Mouse (Mus musculus): ENCODE data around the gene Hydin. TPM values are rescaled to one million over a fixed set of nuclear protein-coding genes. Genes with fewer than 3 reads are reported as not detected.

Gene Hydin
- polyA plus RNA-seq, 1 experiment from 2014 or later = 0.32 TPM

GRCm38 (mm10) chr8:110604556-110604955 lies 337.8 kb downstream of the Hydin start:
- ATAC-seq (ENCODE audit: low read depth) = no peak
- Histone ChIP-seq H3K9me3 (ENCODE audit: control insufficient read depth, low read length) (no peaks in the 10 kb centered on the region), H3K4me1 (ENCODE audit: control insufficient read depth, insufficient read depth, low read length) (no peaks in the 10 kb centered on the region), H3K27me3 (replicated peaks; ENCODE audit: control insufficient read depth, insufficient read depth, low read length) (no peaks in the 10 kb centered on the region), H3K27ac (replicated peaks; ENCODE audit: low read depth, low read length) (no peak overlapping the region), H3K36me3 (ENCODE audit: control insufficient read depth, insufficient read depth, low read length) (no peaks in the 10 kb centered on the region), H3K4me2 (ENCODE audit: low read depth, low read length) (no peak overlapping the region), H3K9ac (ENCODE audit: low read depth, low read length) (no peak overlapping the region), H3K4me3 (ENCODE audit: low read depth, low read length) (no peak overlapping the region)
- DNase-seq (ENCODE audit: low spot score) = peak; percentile 30
- WGBS = 4% methylated on average over 1 of the region's 1 CpGs

GRCm38 (mm10) chr8:110605401-110606015 lies 338.7 kb downstream of the Hydin start:
- H3K4me1 ChIP-seq (ENCODE audit: control insufficient read depth, insufficient read depth, low read length) = no peaks in the 10 kb centered on the region
- 56% methylated on average over 6 of the region's 6 CpGs for WGBS
- H3K4me3 ChIP-seq (ENCODE audit: low read depth, low read length) = no peak overlapping the region
- no peaks in the 10 kb centered on the region for H3K9me3 ChIP-seq (ENCODE audit: control insufficient read depth, low read length)
- H3K4me2 ChIP-seq (ENCODE audit: low read depth, low read length) = no peak overlapping the region
- H3K9ac ChIP-seq (ENCODE audit: low read depth, low read length) = no peak overlapping the region
- no peaks in the 10 kb centered on the region for H3K27me3 ChIP-seq (replicated peaks; ENCODE audit: control insufficient read depth, insufficient read depth, low read length)
- H3K36me3 ChIP-seq (ENCODE audit: control insufficient read depth, insufficient read depth, low read length) = no peaks in the 10 kb centered on the region
- no peak overlapping the region for H3K27ac ChIP-seq (replicated peaks; ENCODE audit: low read depth, low read length)
- ATAC-seq (ENCODE audit: low read depth) (no peak), DNase-seq (ENCODE audit: low spot score) (no peak)

- H3K4me3 ChIP-seq (ENCODE audit: low read depth, low read length) = no peak overlapping the region
- no peak overlapping the region for H3K27ac ChIP-seq (replicated peaks; ENCODE audit: low read depth, low read length)
- ATAC-seq (ENCODE audit: low read depth) (no peak), DNase-seq (ENCODE audit: low spot score) (no peak)
- H3K4me2 ChIP-seq (ENCODE audit: low read depth, low read length) = no peak overlapping the region
- H3K27me3 ChIP-seq (replicated peaks; ENCODE audit: control insufficient read depth, insufficient read depth, low read length) = no peaks in the 10 kb centered on the region
- no peaks in the 10 kb centered on the region for H3K36me3 ChIP-seq (ENCODE audit: control insufficient read depth, insufficient read depth, low read length)
- H3K9me3 ChIP-seq (ENCODE audit: control insufficient read depth, low read length) = no peaks in the 10 kb centered on the region
- peaks cover 11% of the 10 kb centered on the region for H3K4me1 ChIP-seq (ENCODE audit: control insufficient read depth, insufficient read depth, low read length)
- WGBS = 75% methylated on average over 3 of the region's 3 CpGs
- H3K9ac ChIP-seq (ENCODE audit: low read depth, low read length) = no peak overlapping the region
These were observed 349.0 kb downstream of the Hydin start for GRCm38 (mm10) chr8:110615730-110616129.

- Histone ChIP-seq H3K4me2 (ENCODE audit: low read depth, low read length) (peak overlapping the region; percentile 75), H3K9me3 (ENCODE audit: control insufficient read depth, low read length) (no peaks in the 10 kb centered on the region), H3K9ac (ENCODE audit: low read depth, low read length) (0 out of 2 replicates have a peak overlapping the region, but pooled peaks have one; percentile 19), H3K27ac (replicated peaks; ENCODE audit: low read depth, low read length) (no peak overlapping the region), H3K27me3 (replicated peaks; ENCODE audit: control insufficient read depth, insufficient read depth, low read length) (no peaks in the 10 kb centered on the region), H3K4me1 (ENCODE audit: control insufficient read depth, insufficient read depth, low read length) (peaks cover 11% of the 10 kb centered on the region), H3K4me3 (ENCODE audit: low read depth, low read length) (peak overlapping the region; percentile 91), H3K36me3 (ENCODE audit: control insufficient read depth, insufficient read depth, low read length) (no peaks in the 10 kb centered on the region)
- no peak for DNase-seq (ENCODE audit: low spot score)
- peak; percentile 5; the same call in 1 of the 2 replicates for ATAC-seq (ENCODE audit: low read depth)
- WGBS = 21% methylated on average over 14 of the region's 14 CpGs
These were observed 351.1 kb downstream of the Hydin start for GRCm38 (mm10) chr8:110617801-110618358.

- Histone ChIP-seq H3K9me3 (ENCODE audit: control insufficient read depth, low read length) (no peaks in the 10 kb centered on the region), H3K27ac (replicated peaks; ENCODE audit: low read depth, low read length) (no peak within 1 kb of the TSS; the same call in 1 of the 2 replicates), H3K4me3 (ENCODE audit: low read depth, low read length) (peak within 1 kb of the TSS; percentile 91), H3K4me1 (ENCODE audit: control insufficient read depth, insufficient read depth, low read length) (peaks cover 11% of the 10 kb centered on the region), H3K9ac (ENCODE audit: low read depth, low read length) (peak within 1 kb of the TSS; percentile 74), H3K27me3 (replicated peaks; ENCODE audit: control insufficient read depth, insufficient read depth, low read length) (no peaks in the 10 kb centered on the region), H3K36me3 (ENCODE audit: control insufficient read depth, insufficient read depth, low read length) (no peaks in the 10 kb centered on the region), H3K4me2 (ENCODE audit: low read depth, low read length) (peak within 1 kb of the TSS; percentile 75)
- 0% methylated on average over 26 of the region's 67 CpGs for WGBS
- ATAC-seq (ENCODE audit: low read depth) = peak; percentile 97
- DNase-seq (ENCODE audit: low spot score) = peak; percentile 98
These were observed 351.8 kb downstream of the Hydin start, which contains the start of gene Vac14 for GRCm38 (mm10) chr8:110618391-110619207. Gene Vac14, plus strand, starts transcription at chr8:110618585.

- peak overlapping the region; percentile 74 for H3K9ac ChIP-seq (ENCODE audit: low read depth, low read length)
- no peaks in the 10 kb centered on the region for H3K36me3 ChIP-seq (ENCODE audit: control insufficient read depth, insufficient read depth, low read length)
- DNase-seq (ENCODE audit: low spot score) (no peak), ATAC-seq (ENCODE audit: low read depth) (no peak)
- peak overlapping the region; percentile 75 for H3K4me2 ChIP-seq (ENCODE audit: low read depth, low read length)
- H3K4me1 ChIP-seq (ENCODE audit: control insufficient read depth, insufficient read depth, low read length) = peaks cover 11% of the 10 kb centered on the region
- H3K27ac ChIP-seq (replicated peaks; ENCODE audit: low read depth, low read length) = no peak overlapping the region
- H3K4me3 ChIP-seq (ENCODE audit: low read depth, low read length) = peak overlapping the region; percentile 91
- no peaks in the 10 kb centered on the region for H3K9me3 ChIP-seq (ENCODE audit: control insufficient read depth, low read length)
- H3K27me3 ChIP-seq (replicated peaks; ENCODE audit: control insufficient read depth, insufficient read depth, low read length) = no peaks in the 10 kb centered on the region
- WGBS = 24% methylated on average over 8 of the region's 8 CpGs
These were observed 352.4 kb downstream of the Hydin start for GRCm38 (mm10) chr8:110619208-110619574.

GRCm38 (mm10) chr8:110619919-110620318 lies 353.1 kb downstream of the Hydin start:
- peaks cover 11% of the 10 kb centered on the region for H3K4me1 ChIP-seq (ENCODE audit: control insufficient read depth, insufficient read depth, low read length)
- no peaks in the 10 kb centered on the region for H3K36me3 ChIP-seq (ENCODE audit: control insufficient read depth, insufficient read depth, low read length)
- ATAC-seq (ENCODE audit: low read depth) = no peak
- peak overlapping the region; percentile 91; the same call in 1 of the 2 replicates for H3K4me3 ChIP-seq (ENCODE audit: low read depth, low read length)
- 90% methylated on average over 5 of the region's 5 CpGs for WGBS
- no peak overlapping the region for H3K27ac ChIP-seq (replicated peaks; ENCODE audit: low read depth, low read length)
- DNase-seq (ENCODE audit: low spot score) = no peak
- H3K9me3 ChIP-seq (ENCODE audit: control insufficient read depth, low read length) = no peaks in the 10 kb centered on the region
- no peak overlapping the region for H3K9ac ChIP-seq (ENCODE audit: low read depth, low read length)
- H3K27me3 ChIP-seq (replicated peaks; ENCODE audit: control insufficient read depth, insufficient read depth, low read length) = no peaks in the 10 kb centered on the region
- H3K4me2 ChIP-seq (ENCODE audit: low read depth, low read length) = peak overlapping the region; percentile 75; the same call in 1 of the 2 replicates

- no peak for DNase-seq (ENCODE audit: low spot score)
- no peak overlapping the region for H3K4me2 ChIP-seq (ENCODE audit: low read depth, low read length)
- no peaks in the 10 kb centered on the region for H3K36me3 ChIP-seq (ENCODE audit: control insufficient read depth, insufficient read depth, low read length)
- H3K9me3 ChIP-seq (ENCODE audit: control insufficient read depth, low read length) = no peaks in the 10 kb centered on the region
- H3K4me1 ChIP-seq (ENCODE audit: control insufficient read depth, insufficient read depth, low read length) = no peaks in the 10 kb centered on the region; the same call in 1 of the 2 replicates
- 65% methylated on average over 4 of the region's 4 CpGs for WGBS
- H3K4me3 ChIP-seq (ENCODE audit: low read depth, low read length) = no peak overlapping the region
- no peak overlapping the region for H3K9ac ChIP-seq (ENCODE audit: low read depth, low read length)
- H3K27me3 ChIP-seq (replicated peaks; ENCODE audit: control insufficient read depth, insufficient read depth, low read length) = no peaks in the 10 kb centered on the region
- ATAC-seq (ENCODE audit: low read depth) = no peak
- no peak overlapping the region for H3K27ac ChIP-seq (replicated peaks; ENCODE audit: low read depth, low read length)
These were observed 359.7 kb downstream of the Hydin start for GRCm38 (mm10) chr8:110626431-110626830.
